Mouse (Mus musculus): Measurements from ENCODE around the gene Ap1g1.

DNA sequence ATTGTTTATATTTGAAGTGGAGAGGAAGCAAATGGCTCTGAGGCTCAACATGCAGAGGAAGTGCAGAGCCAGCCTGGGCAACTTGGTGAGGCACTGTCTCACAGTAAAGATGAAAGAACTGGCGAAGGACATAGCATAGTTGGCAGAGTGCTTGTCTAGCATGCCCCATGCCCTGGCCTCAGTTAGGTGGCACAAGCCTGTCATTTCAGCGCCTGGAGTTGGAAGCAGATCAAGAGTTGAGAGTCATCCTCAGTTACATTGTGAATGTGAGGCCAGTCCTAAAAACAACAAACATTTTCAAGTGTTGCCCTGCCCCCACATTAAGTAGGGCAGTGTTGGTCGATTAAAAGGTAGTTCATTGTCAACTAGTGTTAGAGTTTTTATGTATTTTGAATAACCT is 32.1 kb downstream of the Ap1g1 start:
- TF ChIP-seq MAFK (IDR thresholded peaks at IDR 0.05; ENCODE audit: insufficient read depth, low read depth, low read length) (no peak), ZNF384 (IDR thresholded peaks at IDR 0.05; ENCODE audit: low read depth, low read length) (no peak), HCFC1 (IDR thresholded peaks at IDR 0.05; ENCODE audit: borderline replicate concordance, insufficient read depth, low read length) (no peak)

Data from ES-E14 (cell line).